Mouse (Mus musculus): ENCODE measurements at regions not wholly inside any gene's neighbourhood (a gene's known extent, or its start where the extent isn't known, plus 50 kb on each side); places are given as distances from the start of the nearest gene placed in this dataset.

DNA sequence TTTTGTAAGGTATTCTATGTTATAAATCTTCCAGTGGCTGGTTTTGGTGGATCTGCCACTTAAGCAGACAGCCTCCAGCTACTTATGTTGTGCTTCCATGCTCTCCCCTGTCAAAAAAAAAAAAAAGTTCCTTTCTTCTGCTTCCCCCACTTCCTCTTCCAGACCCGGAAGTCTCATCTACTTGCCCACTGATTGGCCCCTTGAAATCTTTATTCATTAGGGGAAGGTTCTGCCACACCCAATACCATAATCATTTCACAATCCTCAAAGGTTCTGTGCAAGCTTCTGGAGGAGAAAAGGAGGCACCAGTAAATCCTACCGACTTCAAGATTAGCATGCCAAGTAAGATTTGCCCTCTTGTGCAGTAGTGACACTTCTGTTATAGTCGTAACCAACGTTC, 784.7 kb upstream of the Zeb2 start:
- no peak for DNase-seq (ENCODE audit: low read depth, low spot score)

DNA sequence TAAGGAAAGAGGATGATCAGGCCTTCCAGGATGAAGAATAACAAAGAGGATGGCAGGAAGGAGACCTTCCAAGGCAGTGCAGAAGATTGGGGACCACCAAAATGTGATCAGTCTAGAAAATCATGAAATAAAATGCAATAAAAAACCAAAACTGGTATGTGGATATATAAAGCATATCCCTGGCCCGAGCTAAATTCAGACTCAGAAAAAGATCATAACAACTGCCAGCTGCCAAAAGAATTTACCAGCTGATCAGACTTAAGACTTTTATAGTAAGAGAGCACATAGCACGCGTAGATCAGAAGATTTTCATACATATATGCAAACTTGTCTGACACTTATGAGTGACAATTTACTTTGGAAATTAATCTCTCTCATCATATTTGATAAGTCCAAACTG, 767.5 kb upstream of the Zeb2 start:
- peak; percentile 28 for DNase-seq (ENCODE audit: low read depth, low spot score)

DNA sequence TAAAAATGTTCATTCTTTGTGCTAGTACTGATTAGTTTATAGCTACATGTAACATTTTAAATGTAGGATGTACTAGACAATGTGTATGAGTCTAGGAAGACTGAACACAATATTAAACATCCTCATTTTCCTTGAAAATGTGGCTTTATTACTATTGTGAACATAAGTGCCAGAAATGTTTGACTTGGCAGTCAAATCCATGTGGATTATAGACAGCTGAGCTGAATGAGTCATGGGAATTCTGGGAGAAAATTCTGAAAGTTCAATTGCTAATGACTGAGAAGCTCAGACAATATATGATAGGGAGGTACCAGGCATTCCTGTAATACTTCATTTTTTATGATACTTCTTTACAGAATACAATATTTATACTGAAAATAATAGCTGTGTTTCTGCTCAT, 761.5 kb upstream of the Zeb2 start:
- no peak for DNase-seq (ENCODE audit: low read depth, low spot score)

DNA sequence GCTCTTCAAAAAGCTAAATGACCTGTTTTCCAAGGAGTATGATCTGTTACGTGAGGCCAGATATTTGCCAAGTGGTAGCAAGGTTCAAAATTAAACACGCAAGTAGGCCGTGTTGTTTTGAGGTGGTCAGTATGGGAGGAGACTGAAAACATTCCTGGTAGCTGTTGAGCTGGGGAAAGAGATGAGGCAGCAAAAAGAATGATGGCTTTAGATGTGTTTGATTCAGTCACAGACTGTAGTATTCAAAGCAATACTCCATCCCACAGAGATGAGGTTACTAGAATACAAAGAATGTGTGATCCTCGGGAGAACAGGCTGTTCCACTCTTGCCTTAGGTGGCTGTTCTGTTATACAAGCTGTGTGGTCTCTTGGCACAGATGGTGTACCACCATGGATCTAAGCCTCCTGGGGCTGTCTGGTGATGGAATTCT, 742.7 kb upstream of the Zeb2 start:
- DNase-seq (ENCODE audit: low read depth, low spot score) = peak; percentile 15

DNA sequence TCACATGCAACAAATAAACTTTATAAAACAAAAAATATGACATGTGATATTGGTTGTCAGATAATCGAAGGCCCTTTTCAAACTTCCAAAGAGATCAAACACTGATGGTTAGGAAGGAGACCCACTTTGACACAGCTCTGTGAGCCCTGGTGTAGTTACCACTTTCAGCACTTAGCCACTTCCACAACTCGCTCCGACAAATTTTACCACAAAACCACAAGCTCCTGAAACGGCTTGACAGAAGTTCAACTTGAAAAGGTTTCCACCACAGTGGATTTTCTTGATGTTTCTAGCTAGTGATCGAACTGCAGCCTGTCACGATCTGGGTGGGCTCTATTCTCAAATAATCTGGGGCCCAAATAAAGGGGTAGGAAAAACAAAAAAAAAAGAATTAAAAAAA, 742.2 kb upstream of the Zeb2 start:
- no peak for DNase-seq (ENCODE audit: low read depth, low spot score)

DNA sequence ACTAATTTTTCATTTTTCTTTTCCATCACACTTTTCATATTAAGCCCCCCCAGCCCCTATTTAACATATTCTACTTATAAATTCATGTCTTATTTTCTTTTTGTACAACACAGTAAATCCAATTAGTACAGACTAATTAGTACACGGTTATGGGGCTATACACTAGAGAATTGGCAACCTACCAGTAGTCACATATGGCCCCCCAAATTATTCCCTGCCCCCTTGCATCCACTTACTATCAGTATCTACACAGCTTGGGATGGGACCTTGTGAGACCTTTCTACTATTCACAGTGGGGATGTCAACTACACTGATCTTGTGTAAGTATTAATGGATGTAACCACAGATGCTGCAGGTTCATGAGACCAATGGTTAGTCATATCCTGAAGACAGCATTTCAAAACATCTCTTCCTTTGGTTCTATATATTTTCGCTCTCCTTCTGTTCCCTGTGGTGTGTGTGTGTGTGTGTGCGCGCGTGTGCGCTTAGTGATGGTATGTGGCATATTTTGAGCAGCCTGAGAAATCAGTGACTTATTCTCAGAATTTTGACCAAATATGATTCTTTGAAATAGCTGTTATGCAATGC, 732.9 kb upstream of the Zeb2 start:
- no peak for DNase-seq (ENCODE audit: low read depth, low spot score)

DNA sequence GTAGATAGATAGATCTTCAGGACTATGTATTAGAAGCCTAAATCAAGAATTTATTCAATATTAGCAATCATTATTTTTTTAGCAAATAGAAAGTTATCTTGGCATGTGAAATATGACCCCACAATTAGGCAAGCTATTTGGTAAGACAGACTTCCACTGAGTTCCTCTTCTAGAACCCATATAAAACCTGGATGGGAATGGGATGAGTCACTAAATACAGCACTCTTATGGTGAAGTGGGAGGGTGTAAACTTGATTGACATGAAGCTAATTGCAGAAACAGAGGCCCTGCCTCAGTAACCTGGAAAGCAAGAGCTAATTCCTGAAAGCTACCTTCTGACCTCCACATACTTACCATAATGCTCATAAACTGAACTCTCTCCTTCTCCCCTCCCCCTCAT, 723.2 kb upstream of the Zeb2 start:
- no peak for DNase-seq (ENCODE audit: low read depth, low spot score)

DNA sequence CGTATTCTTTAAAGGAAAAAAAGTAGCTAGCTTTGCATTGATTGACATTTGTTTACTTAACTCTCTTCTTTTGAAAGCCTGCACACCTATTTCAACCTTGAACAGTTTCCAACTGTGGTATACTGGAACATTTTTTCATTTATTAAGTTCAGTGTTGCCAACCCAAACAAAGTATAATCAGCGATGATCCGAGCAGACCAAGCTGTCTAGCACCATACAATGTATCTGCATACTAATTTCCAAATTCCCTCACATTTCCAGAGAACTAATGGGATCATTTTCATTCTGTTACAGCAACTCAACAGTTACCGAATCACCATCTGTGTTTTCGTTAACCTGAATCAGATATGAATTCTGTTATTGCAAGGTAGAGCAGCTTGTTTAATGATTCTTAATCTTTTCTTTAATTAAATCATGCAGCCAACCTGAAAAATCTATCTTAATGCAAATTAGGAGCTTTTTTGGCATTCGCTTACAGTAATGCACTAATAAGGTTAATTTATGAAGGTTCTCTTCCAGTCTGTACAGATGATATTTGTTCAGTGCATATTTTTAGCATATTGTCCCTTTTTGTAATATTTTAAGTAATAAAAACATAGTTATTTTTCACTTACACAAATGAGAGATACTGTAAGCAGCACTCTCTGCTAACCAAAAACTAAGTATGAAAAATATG, 719.5 kb upstream of the Zeb2 start:
- no peak for DNase-seq (ENCODE audit: low read depth, low spot score)

DNA sequence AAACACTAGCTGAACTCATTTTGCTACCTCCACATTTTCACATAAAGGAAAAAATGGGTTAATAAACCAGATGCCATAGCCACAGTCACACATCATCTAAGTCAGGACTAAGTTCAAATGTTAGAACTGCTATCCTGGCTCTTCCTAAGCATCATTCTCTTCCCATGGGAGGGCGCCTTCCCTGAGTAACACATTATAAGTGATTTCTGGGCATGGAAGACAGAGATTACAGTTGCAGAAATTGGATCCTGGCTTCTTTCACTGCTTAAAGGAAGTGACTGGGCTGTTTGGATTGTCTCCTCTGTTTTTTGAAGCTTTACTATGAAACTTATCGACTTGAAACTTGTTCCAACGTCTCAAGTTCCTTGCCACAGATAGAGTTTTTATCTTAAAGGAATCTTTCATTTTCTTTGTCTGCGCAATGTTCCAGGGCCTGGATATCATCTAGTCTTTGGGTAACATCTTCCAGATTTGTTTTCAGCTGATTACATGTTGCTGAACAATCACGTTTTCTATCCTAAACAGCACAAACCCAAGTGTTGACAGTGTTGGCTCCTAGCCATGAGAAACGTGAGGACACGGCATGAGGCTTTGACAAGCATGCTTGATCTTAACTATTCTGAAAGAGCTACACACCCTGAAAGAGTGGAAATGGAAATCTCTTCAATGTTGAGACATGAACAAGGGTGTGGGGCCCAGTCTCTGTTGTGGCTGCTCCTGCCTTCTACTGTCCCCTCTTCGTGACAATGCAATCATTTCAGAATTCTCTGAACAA, 700.9 kb upstream of the Zeb2 start:
- DNase-seq (ENCODE audit: low read depth, low spot score) = no peak

DNA sequence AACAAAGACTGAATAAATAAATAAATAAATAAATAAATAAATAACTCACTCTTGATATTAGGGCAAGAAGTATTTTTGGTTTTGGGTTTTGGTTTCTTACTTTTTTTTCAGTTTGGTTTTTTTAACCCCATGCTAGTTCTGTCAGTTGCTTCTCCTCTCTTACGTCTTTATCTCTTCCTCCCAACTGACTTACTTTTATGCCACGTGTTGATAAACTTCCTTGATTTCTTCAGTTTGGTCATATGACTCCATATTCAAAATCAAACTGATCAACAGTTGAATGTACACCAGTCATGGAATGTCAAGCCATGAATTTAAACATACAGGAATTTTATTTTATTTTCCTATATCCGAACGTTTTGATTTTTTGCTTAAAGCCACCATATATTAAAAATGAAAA, 697.5 kb upstream of the Zeb2 start:
- no peak for DNase-seq (ENCODE audit: low read depth, low spot score)

DNA sequence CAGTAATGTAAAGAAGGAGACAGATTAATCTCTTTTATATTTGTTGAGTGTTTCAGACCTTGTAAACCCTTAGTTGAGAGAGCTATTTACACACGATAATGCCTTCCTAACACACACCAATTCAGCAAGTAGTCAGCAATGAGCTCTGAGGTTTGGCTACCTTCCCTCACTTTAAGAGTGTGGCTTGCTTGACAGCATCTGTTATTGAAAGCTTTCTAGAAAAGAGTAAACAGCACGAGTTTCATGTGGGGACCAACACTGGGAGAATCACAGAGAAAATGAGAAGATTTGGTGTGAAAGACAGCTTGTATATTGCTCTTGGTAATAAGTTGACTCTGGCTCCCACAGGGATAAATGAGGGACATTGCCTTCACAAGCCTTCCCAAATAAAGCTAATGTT, 688.1 kb upstream of the Zeb2 start:
- DNase-seq (ENCODE audit: low read depth, low spot score) = no peak

DNA sequence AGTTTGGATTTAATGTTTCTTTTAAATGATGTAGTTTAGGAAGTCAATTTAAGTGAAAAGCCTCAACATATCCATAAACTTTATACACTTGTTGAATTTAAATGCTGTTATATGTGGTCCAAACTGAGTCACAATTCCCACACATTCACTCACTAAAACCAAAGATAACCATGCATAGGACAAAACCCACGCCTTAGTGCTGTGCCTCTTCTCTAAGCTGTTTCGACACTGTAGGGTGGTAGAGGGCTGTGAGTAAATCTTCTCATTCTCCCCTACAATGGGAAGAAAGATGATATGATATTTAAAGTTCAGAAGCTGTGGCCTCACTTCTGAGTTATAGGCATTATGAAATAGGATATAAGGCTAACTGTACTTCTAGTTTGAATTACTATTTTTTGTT, 682.9 kb upstream of the Zeb2 start:
- DNase-seq (ENCODE audit: low read depth, low spot score) = peak; percentile 32

DNA sequence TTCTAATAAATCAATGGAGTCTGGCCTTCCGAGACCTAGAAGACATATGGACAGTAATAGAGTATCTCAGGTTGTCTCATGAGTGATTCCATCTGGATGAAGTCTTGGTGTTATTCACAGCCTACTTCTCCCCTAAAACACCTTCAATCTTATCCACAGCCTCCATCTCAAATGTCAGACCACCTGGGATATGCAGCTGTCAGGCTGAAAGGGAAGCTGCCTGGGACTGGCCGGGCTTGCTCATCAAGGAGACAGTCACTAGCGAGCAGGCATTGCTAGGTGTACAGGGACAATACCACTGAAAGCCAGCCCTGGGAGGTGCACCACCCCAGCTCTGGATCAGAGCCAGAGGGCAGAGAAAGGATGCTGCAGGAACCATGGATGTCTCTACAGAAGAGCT, 676.4 kb upstream of the Zeb2 start:
- DNase-seq (ENCODE audit: low read depth, low spot score) = no peak

DNA sequence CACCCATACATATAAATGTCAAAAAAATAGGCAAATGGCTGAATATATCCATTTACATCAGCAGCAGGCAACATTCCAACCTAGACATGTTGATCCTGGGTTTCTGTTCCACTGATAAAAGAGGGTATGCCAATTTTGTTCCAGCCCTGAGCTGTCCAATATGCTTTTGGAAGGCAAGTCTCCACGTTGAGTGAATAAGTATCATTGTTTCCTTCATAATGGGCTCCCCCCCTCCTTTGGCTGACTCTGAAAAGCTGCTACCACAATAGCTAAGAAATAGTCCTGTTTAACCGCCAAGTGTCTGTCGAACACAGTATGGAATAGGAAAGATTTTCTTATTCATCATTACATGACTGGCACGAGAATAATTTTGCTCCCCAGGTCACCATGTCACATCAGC, 672.5 kb upstream of the Zeb2 start:
- no peak for DNase-seq (ENCODE audit: low read depth, low spot score)

DNA sequence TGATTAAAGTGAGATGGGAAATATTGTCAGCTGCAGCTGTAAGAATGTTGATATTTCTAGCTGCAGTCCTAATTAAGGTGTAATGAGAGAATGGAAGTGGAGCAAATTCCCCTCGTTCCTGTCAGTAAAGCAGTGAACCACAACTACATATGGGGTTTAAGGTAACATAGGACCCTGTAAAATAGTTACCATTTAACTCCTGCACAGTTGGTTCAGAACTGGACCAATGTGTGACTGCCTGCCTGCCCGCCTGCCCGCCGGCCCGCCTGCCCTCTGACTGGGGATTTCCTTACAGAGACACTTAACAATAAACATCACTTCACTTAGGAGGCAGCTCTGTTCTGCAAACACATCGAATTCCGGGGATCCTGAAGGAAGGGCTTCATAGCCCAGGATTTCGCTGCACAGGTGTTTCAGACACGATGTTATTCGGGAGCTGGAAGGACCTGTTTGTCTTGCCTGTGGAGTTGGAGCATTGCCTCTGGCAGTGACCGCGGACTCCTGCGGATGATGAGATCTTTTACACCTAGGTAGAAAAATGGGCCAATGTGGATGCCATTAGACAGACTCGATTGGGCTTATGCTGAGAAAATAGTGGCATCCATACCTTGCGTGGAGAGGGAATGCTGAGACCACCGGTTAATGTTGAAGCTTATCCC, 670.7 kb upstream of the Zeb2 start:
- no peak for DNase-seq (ENCODE audit: low read depth, low spot score)

DNA sequence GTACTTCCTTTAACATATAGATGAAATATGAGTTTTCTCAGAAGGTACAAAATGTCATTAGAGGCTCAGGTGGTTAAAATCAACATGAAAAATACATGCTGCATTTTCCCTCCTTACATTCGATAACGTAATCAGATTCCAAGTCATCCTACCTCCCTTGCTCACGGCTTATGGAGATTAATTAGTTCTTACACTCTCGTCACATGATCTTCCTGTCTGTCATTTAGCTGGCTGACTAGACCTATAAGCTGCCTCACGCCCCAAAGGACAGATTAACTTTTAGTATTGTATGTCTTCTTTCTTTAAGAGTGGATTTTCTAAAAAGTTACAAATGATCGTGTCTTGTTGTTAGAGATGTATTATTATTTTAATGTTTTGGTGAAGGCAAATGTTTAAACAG, 669.6 kb upstream of the Zeb2 start:
- DNase-seq (ENCODE audit: low read depth, low spot score) = no peak

DNA sequence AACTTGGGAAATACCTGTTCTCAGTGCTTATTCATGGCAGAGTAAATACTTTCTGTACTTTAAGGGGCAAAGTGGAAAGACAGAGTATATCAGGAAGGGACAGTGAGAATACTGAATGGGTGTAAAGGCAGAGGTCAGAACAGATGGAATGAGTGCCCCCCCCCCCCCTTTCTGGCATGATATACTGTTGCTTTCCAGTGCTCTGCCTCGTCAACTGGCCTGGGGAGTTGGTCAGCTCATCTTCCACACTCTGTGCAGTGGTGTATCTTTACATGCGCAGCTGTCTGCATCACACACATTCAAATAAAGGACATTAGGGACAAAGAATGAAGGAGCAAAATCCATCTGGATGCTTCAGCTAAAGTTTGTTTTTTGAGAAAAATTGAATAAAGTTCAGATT, 668.5 kb upstream of the Zeb2 start:
- no peak for DNase-seq (ENCODE audit: low read depth, low spot score)

DNA sequence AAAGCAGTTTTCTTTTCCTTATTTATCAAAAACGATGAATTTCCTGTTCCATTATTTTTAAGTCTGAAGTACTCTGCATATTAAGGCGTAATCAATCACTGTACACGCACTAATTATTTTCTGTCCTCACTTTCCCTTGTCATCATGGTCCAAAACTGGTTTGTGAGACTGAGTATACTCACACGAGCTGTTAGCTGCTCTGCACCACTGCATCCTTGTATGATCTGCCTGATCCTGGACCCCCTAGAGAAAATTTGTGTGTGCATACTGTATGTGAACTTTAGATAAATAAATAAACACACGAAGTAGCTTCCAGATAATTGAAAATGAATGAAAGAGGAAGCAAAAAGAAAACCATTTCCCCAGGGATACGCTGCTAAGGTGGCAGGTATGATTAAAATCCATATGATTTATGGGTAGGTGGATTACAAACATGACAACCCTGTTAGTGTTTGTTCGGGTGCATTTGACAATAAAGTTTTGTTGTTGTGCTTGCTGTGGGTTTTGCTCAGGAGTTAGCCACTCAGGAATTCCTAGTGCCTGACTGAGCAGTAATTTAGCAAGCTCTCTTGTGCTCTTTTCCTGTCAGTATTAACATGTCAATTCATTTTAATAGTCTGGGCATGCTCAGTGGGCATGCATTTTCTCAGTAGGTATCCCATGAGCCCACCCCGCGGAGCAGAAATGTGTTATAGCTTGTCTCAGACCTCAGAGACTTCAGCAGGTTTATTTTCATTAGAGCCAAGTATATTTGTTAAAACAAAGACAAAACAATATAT, 666.6 kb upstream of the Zeb2 start:
- DNase-seq (ENCODE audit: low read depth, low spot score) = no peak

DNA sequence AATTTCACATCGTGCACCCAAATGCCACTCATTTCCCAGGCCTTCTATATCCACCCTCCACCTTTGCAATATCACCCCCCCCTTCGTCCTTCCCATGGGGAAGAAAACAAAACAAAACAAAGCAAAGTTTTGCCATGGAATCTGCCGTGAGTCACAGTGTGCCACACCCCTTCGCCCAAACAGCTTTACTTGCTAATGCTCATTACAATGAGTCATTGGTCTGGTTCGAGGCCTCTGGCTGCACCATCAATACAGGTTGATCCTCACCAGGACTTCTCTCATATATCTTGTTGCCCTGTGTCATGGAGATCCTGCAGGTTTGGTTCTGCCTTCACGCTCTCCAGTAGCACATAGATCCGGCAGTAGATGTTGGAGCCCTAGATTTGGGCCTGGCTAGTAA, 660.3 kb upstream of the Zeb2 start:
- no peak for DNase-seq (ENCODE audit: low read depth, low spot score)

DNA sequence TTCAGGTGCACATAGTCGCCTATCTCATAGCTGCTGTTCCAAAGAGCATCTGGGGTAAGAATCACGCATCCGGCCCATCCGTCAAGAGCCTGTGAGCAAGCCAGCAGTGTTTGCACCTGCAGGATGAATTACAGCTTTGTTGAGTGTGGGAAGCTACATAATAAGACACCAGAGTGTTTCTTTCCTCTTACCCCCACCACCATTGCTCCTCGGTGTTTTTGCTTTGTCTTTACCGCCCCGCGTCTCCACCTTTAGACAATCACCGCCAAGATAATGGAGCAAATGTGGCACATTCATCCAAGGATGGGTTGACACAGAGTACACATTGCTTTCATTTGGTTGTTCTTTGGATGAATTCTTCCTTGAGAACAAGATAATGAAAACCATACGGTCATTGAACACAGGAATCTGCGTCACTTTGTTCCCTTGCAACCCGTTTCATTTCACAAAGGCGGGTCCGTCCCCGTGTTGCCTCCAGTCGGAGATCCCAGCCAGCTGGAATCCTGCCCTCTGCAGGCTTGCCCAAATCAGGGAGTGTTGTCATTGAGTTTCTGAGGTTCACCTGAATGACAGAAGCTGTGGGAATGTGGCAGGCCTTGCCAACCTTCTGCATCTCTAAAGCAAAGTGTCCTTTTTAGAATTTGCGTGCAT, 659.4 kb upstream of the Zeb2 start:
- DNase-seq (ENCODE audit: low read depth, low spot score) = no peak

DNA sequence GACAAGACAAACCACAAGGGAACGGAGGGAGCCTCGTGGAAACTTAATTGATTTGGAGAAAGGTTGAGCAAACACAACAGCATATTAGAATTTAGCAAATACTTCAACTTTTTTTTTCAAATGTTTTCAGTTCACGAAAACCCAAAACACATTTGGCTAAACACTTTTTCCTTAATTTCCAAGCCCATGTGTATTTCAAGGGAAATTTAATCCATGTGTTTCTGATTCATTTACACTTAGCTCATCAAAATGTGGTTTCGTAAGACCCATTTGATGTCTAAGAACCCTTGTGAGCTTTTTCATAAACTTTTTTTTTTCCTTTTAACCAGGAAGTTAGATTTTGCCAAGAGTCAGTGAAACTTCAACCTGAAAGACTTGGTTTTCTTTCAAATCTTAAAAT, 658.5 kb upstream of the Zeb2 start:
- DNase-seq (ENCODE audit: low read depth, low spot score) = no peak
